ENCODE assay signal across 8 mouse cellular contexts in the genomic region with DNA sequence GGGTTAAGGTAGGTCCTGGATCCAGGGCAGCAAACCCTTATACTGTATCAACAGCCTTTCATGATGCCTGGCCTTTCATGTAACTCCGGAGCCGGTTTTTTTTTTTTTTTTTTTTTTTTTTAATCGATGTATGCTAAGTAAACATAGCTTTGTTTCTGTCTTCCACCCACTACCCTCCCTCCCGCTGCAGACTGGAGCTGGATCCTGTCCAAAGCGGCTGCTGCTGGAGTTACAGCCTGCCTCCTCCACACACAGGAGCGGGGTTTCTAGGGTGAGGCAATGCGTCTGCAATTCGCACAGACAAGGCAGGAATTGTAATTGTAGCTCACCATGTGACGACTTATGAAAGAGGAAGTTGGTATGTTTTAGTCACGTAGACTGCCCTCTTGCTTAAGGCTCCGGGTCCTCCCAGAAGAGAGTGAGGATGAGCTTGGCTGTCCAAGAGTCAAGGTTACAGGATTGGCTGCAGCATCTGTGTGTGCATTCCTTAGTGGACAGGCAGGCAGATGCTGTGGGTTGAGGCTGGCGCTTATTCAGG. TPM values are rescaled to one million over a fixed set of nuclear protein-coding genes. Genes with fewer than 3 reads are reported as not detected.
DNase-seq lines count a peak whose midpoint lies in the region; ATAC-seq and TF ChIP-seq lines count a peak whose summit lies in the region.

No protein-coding gene starts in this region.

- peak overlapping the region; percentile 99 for H3K4me3 ChIP-seq in G1E (ENCODE audit: low read depth, low read length)
- no peak overlapping the region for H3K4me3 ChIP-seq in hindbrain, embryonic 11.5 days (ENCODE audit: low read depth, low read length)

- ATAC-seq in G1E (ENCODE audit: extremely low read depth, insufficient number of reproducible peaks, low FRiP score, poor library complexity, severe bottlenecking) = peak; percentile 32
- ATAC-seq in hindbrain, embryonic 11.5 days (ENCODE audit: low FRiP score) = 0 out of 2 replicates have a peak, but pooled peaks have one; percentile 13

- peaks cover 20% of the 10 kb centered on the region for H3K36me3 ChIP-seq in G1E (replicated peaks)
- H3K36me3 ChIP-seq in hindbrain, embryonic 11.5 days (ENCODE audit: control insufficient read depth, insufficient read depth, low read length) = no peaks in the 10 kb centered on the region

- no peaks in the 10 kb centered on the region for H3K9me3 ChIP-seq in G1E (replicated peaks)
- H3K9me3 ChIP-seq in hindbrain, embryonic 11.5 days (ENCODE audit: control insufficient read depth, low read length) = no peaks in the 10 kb centered on the region

- TF ChIP-seq CTCF in G1E (IDR thresholded peaks at IDR 0.05; ENCODE audit: low read depth, low read length) = no peak

- peak; percentile 71 for DNase-seq in G1E (ENCODE audit: low spot score)
- DNase-seq in cerebellum, adult 8-10 months = peak; percentile 69
- peak; percentile 83 to 90 for DNase-seq in frontal cortex, postnatal 10 days (ENCODE audit: low spot score in 2 of 2)
- DNase-seq in hindbrain, embryonic 11.5 days (ENCODE audit: low spot score) = peak; percentile 68
- peak; percentile 86 for DNase-seq in layer of hippocampus, postnatal 36 days
- DNase-seq in lung, postnatal 25 days (ENCODE audit: low spot score) = peak; percentile 94
- peak; percentile 55 for DNase-seq in retina, embryonic 14.5 days (ENCODE audit: low spot score)
- peak; percentile 69 for DNase-seq in thymus, postnatal 4 days

- H3K4me1 ChIP-seq in G1E (ENCODE audit: insufficient read depth, low read depth, low read length) = peaks cover 61% of the 10 kb centered on the region
- peaks cover 20% of the 10 kb centered on the region for H3K4me1 ChIP-seq in hindbrain, embryonic 11.5 days (replicated peaks; ENCODE audit: control insufficient read depth, insufficient read depth, low read length)

- H3K4me2 ChIP-seq in hindbrain, embryonic 11.5 days (replicated peaks; ENCODE audit: low read depth, low read length) = peak overlapping the region; percentile 19; the same call in 1 of the 2 replicates

- H3K9ac ChIP-seq in hindbrain, embryonic 11.5 days (ENCODE audit: low read depth, low read length) = peak overlapping the region; percentile 86; the same call in 1 of the 2 replicates

- WGBS in hindbrain, embryonic 11.5 days = 18% methylated on average over 12 of the region's 12 CpGs

- H3K27me3 ChIP-seq in G1E (ENCODE audit: insufficient read depth, low read length) = no peaks in the 10 kb centered on the region
- no peaks in the 10 kb centered on the region for H3K27me3 ChIP-seq in hindbrain, embryonic 11.5 days (ENCODE audit: control insufficient read depth, insufficient read depth, low read length)

- H3K27ac ChIP-seq in hindbrain, embryonic 11.5 days (ENCODE audit: low read depth, low read length) = peak overlapping the region; percentile 97; the same call in 1 of the 2 replicates

RNA-seq across cellular contexts. Expression of a gene that starts 2.4 kb away (rescaled TPM):
- total RNA-seq in G1E (2014; fragmentation: Nextera tagmentation) (231 and 246 TPM in 2 replicates), G1E (2017) (78.9 and 81.3 TPM in 2 replicates)
- 101 and 106 TPM in 2 replicates for polyA plus RNA-seq in G1E (2012)
- polyA plus RNA-seq in hindbrain, embryonic 11.5 days (2014; fragmentation: Nextera tagmentation; extraction: Ambion mirVana) = 4.8 and 5.5 TPM in 2 replicates
- total RNA-seq in layer of hippocampus, postnatal 36 days (2021) = 10 to 100 TPM; 61.4 to 61.6 TPM
